Mouse (Mus musculus) testis, adult 2 months (tissue): Measurements from ENCODE around the gene Wdr35.
A peak's percentile ranks its signal among the peaks of the same experiment; 100 is the strongest.

ENCODE experiments used
- CTCF ChIP-seq: fragments of 200-500 bp; IDR thresholded peaks from 2 replicates; pipeline ENCODE4 v1.5.1; 2012; ENCODE audit warnings: low read depth, mild to moderate bottlenecking, inconsistent platforms, low read length, moderate library complexity; ENCODE audit not compliant: control insufficient read depth, insufficient read depth, insufficient replicate concordance
- POLR2A ChIP-seq: fragments of 200-500 bp; IDR thresholded peaks from 2 replicates; pipeline ENCODE4 v1.6.1; 2012; ENCODE audit warnings: low read depth, mild to moderate bottlenecking, inconsistent platforms, low read length, moderate library complexity; ENCODE audit not compliant: control insufficient read depth

GRCm38 (mm10) chr12:9029888-9030723, 56.4 kb downstream of the Wdr35 start, which contains the start of gene Ttc32:
- TF ChIP-seq CTCF, result peak; percentile 9; the same call in 1 of the 2 replicates
- TF ChIP-seq POLR2A, result peak; percentile 96
